Mouse (Mus musculus) MEL (cell line): ENCODE measurements around the gene Gm13090. TPM values are rescaled to one million over a fixed set of nuclear protein-coding genes. Genes with fewer than 3 reads are reported as not detected.

Source experiments
- DNase-seq: peaks from one replicate; pipeline ENCODE4 v3.0.0; 2011; ENCODE audit warnings: low read depth, low spot score
- H3K27ac ChIP-seq: 2 replicates; pipeline ENCODE4 v1.5.1; 2012; ENCODE audit warnings: low read depth, mild to moderate bottlenecking, control low read depth, low read length, moderate library complexity; ENCODE audit not compliant: control insufficient read depth
- H3K27me3 ChIP-seq, 2 experiments: fragments of 150-350 bp in 1 of 2; sonication (generic) in 1 of 2; 2 replicates each; pipeline ENCODE4 v1.6.1; 2012; ENCODE audit warnings: low read length in 2 of 2, mild to moderate bottlenecking in 2 of 2, improper control_type of control experiment in 1 of 2, moderate library complexity in 1 of 2; ENCODE audit not compliant: insufficient read depth in 2 of 2, control insufficient read depth in 1 of 2
- H3K36me3 ChIP-seq, 2 experiments: 2 replicates each; pipeline ENCODE4 v1.6.1; 2012 to 2014; ENCODE audit warnings: low read length in 2 of 2, improper control_type of control experiment in 1 of 2, inconsistent platforms in 1 of 2, mild to moderate bottlenecking in 1 of 2; ENCODE audit not compliant: insufficient read depth in 2 of 2, control insufficient read depth in 1 of 2
- H3K4me1 ChIP-seq, 2 experiments: fragments of 150-350 bp in 1 of 2; sonication (generic) in 1 of 2; 2 replicates each; pipeline ENCODE4 v1.6.1; 2012; ENCODE audit warnings: low read length in 2 of 2, improper control_type of control experiment in 1 of 2, mild to moderate bottlenecking in 1 of 2; ENCODE audit not compliant: insufficient read depth in 2 of 2, control insufficient read depth in 1 of 2
- H3K4me3 ChIP-seq, 2 experiments: fragments of 150-350 bp in 1 of 2; sonication (generic) in 1 of 2; 2 replicates each; pipeline ENCODE4 v1.5.1; 2012; ENCODE audit warnings: low read depth in 2 of 2, low read length in 2 of 2, mild to moderate bottlenecking in 2 of 2, moderate library complexity in 2 of 2, control low read depth in 1 of 2, improper control_type of control experiment in 1 of 2; ENCODE audit not compliant: control insufficient read depth in 1 of 2, insufficient read depth in 1 of 2
- H3K79me2 ChIP-seq: 2 replicates; pipeline ENCODE4 v1.6.1; 2012; ENCODE audit warnings: mild to moderate bottlenecking, low read length, moderate library complexity; ENCODE audit not compliant: control insufficient read depth, poor library complexity, insufficient read depth
- H3K9ac ChIP-seq: 2 replicates; pipeline ENCODE4 v1.6.1; 2012; ENCODE audit warnings: low read depth, mild to moderate bottlenecking, control low read depth, low read length, moderate library complexity; ENCODE audit not compliant: control insufficient read depth, poor library complexity, severe bottlenecking
- H3K9me3 ChIP-seq: fragments of 150-350 bp; sonication (generic); replicated peaks from 2 replicates; pipeline ENCODE4 v1.6.1; 2012; ENCODE audit warnings: mild to moderate bottlenecking, low read length, improper control_type of control experiment, moderate library complexity; ENCODE audit not compliant: insufficient read depth
- CHD1 ChIP-seq: IDR thresholded peaks from 2 replicates; pipeline ENCODE4 v1.6.1; 2012; ENCODE audit warnings: low read depth, mild to moderate bottlenecking, inconsistent platforms, low read length, improper control_type of control experiment
- CHD2 ChIP-seq: IDR thresholded peaks from 2 replicates; pipeline ENCODE4 v1.6.1; 2011; ENCODE audit warnings: low read length, improper control_type of control experiment
- E2F4 ChIP-seq: IDR thresholded peaks from 2 replicates; pipeline ENCODE4 v1.6.1; 2011; ENCODE audit warnings: low read depth, low read length, improper control_type of control experiment, borderline replicate concordance
- ELF1 ChIP-seq: IDR thresholded peaks from 2 replicates; pipeline ENCODE4 v1.6.1; 2014; ENCODE audit warnings: low read depth, mild to moderate bottlenecking, inconsistent platforms, low read length, improper control_type of control experiment, moderate library complexity
- ETS1 ChIP-seq: IDR thresholded peaks from 2 replicates; pipeline ENCODE4 v1.6.1; 2012; ENCODE audit warnings: low read depth, mild to moderate bottlenecking, inconsistent platforms, low read length, improper control_type of control experiment, moderate library complexity
- GATA1 ChIP-seq: IDR thresholded peaks from 2 replicates; pipeline ENCODE4 v1.6.1; 2011; ENCODE audit warnings: low read depth, low read length, improper control_type of control experiment
- JUND ChIP-seq: IDR thresholded peaks from 2 replicates; pipeline ENCODE4 v1.6.1; 2011; ENCODE audit warnings: low read depth, mild to moderate bottlenecking, improper control_type of control experiment, low read length
- KAT2A ChIP-seq: conservative IDR thresholded peaks from 2 replicates; pipeline ENCODE4 v1.6.1; 2012; ENCODE audit warnings: low read depth, low read length, improper control_type of control experiment, inconsistent platforms
- MAFK ChIP-seq: IDR thresholded peaks from 2 replicates; pipeline ENCODE4 v1.6.1; 2011; ENCODE audit warnings: low read depth, mild to moderate bottlenecking, low read length, improper control_type of control experiment, borderline replicate concordance
- MEF2A ChIP-seq: IDR thresholded peaks from 2 replicates; pipeline ENCODE4 v1.6.1; 2014; ENCODE audit warnings: low read depth, mild to moderate bottlenecking, inconsistent platforms, low read length, improper control_type of control experiment; ENCODE audit not compliant: poor library complexity, insufficient replicate concordance, severe bottlenecking; ENCODE audit errors: extremely low read depth
- MYB ChIP-seq: IDR thresholded peaks from 2 replicates; pipeline ENCODE4 v1.6.1; 2011; ENCODE audit warnings: mild to moderate bottlenecking, low read depth, low read length, improper control_type of control experiment
- NELFE ChIP-seq: IDR thresholded peaks from 2 replicates; pipeline ENCODE4 v1.6.1; 2011; ENCODE audit warnings: low read depth, low read length, improper control_type of control experiment
- NRF1 ChIP-seq: IDR thresholded peaks from 2 replicates; pipeline ENCODE4 v1.6.1; 2014; ENCODE audit warnings: low read depth, mild to moderate bottlenecking, inconsistent platforms, low read length, improper control_type of control experiment, moderate library complexity; ENCODE audit not compliant: poor library complexity, insufficient read depth, severe bottlenecking
- RAD21 ChIP-seq: IDR thresholded peaks from 2 replicates; pipeline ENCODE4 v1.6.1; 2011; ENCODE audit warnings: mild to moderate bottlenecking, low read depth, low read length, improper control_type of control experiment
- SMC3 ChIP-seq: IDR thresholded peaks from 2 replicates; pipeline ENCODE4 v1.6.1; 2011; ENCODE audit warnings: low read depth, low read length, improper control_type of control experiment
- TBP ChIP-seq: IDR thresholded peaks from 2 replicates; pipeline ENCODE4 v1.8.0; 2011; ENCODE audit warnings: low read depth, low read length, improper control_type of control experiment
- TCF12 ChIP-seq: IDR thresholded peaks from 2 replicates; pipeline ENCODE4 v1.6.1; 2014; ENCODE audit warnings: low read depth, mild to moderate bottlenecking, inconsistent platforms, low read length, improper control_type of control experiment, moderate library complexity
- USF1 ChIP-seq: IDR thresholded peaks from 2 replicates; pipeline ENCODE4 v1.6.1; 2014; ENCODE audit warnings: low read depth, mild to moderate bottlenecking, inconsistent platforms, low read length, improper control_type of control experiment, moderate library complexity
- ZKSCAN1 ChIP-seq: IDR thresholded peaks from 2 replicates; pipeline ENCODE4 v1.6.1; 2012; ENCODE audit warnings: low read depth, mild to moderate bottlenecking, inconsistent platforms, low read length, improper control_type of control experiment, moderate library complexity
- ZMIZ1 ChIP-seq: IDR thresholded peaks from 2 replicates; pipeline ENCODE4 v1.6.1; 2012; ENCODE audit warnings: low read depth, mild to moderate bottlenecking, inconsistent platforms, low read length, improper control_type of control experiment, moderate library complexity
- ZNF384 ChIP-seq: IDR thresholded peaks from 2 replicates; pipeline ENCODE4 v1.6.1; 2012; ENCODE audit warnings: low read depth, mild to moderate bottlenecking, inconsistent platforms, low read length, improper control_type of control experiment
- polyA plus RNA-seq, 2 experiments: library from polyadenylated mRNA; stranded (reverse) in 1 of 2; unstranded in 1 of 2; fragments of >175 nt in 1 of 2; fragments of >200 nt in 1 of 2; gene quantifications; 2 replicates each; pipeline versions ENCODE4 v1.2.1 to v1.2.4; 2012; ENCODE audit warnings: low replicate concordance in 2 of 2, low read depth in 1 of 2; ENCODE audit not compliant: insufficient read length in 2 of 2, insufficient read depth in 1 of 2, missing spikeins in 1 of 2
- total RNA-seq: library from RNA; depleted of rRNA; stranded (reverse); fragments of 300-350 nt; gene quantifications from 2 replicates; pipeline ENCODE4 v1.2.3, GENCODE M21; 2012

Gm13090 gene
- total and polyA plus RNA-seq, 3 experiments: not detected

GRCm38 (mm10) chr4:151083027-151083426 is 6.3 kb upstream of the Gm13090 start:
- H3K27me3 ChIP-seq: no peaks in the 10 kb centered on the region
- no peak overlapping the region for H3K9ac ChIP-seq
- H3K4me1 ChIP-seq: no peaks in the 10 kb centered on the region
- no peak overlapping the region for H3K4me3 ChIP-seq
- H3K36me3 ChIP-seq: no peaks in the 10 kb centered on the region
- H3K27ac ChIP-seq: no peak overlapping the region
- H3K9me3 ChIP-seq: no peaks in the 10 kb centered on the region
- no peak for DNase-seq
- no peaks in the 10 kb centered on the region for H3K79me2 ChIP-seq
- TF ChIP-seq NELFE (no peak), MAFK (no peak), GATA1 (no peak), E2F4 (no peak), JUND (no peak), USF1 (no peak)

GRCm38 (mm10) chr4:151087358-151087757 is 2.0 kb upstream of the Gm13090 start:
- H3K4me1 ChIP-seq: no peaks in the 10 kb centered on the region
- H3K9me3 ChIP-seq: no peaks in the 10 kb centered on the region
- H3K79me2 ChIP-seq: no peaks in the 10 kb centered on the region
- H3K27me3 ChIP-seq: no peaks in the 10 kb centered on the region
- no peaks in the 10 kb centered on the region for H3K36me3 ChIP-seq
- no peak overlapping the region for H3K4me3 ChIP-seq
- DNase-seq: no peak
- no peak overlapping the region for H3K27ac ChIP-seq
- no peak for TF ChIP-seq RAD21
- TF ChIP-seq NELFE: no peak
- TF ChIP-seq KAT2A: no peak
- TF ChIP-seq NRF1: no peak
- TF ChIP-seq MEF2A: no peak
- TF ChIP-seq ZNF384: no peak
- TF ChIP-seq SMC3: no peak
- no peak for TF ChIP-seq MYB
- no peak for TF ChIP-seq USF1
- no peak for TF ChIP-seq ZMIZ1
- no peak for TF ChIP-seq ETS1
- TF ChIP-seq, all 39 proteins: peak for 0
- no peak overlapping the region for H3K9ac ChIP-seq

GRCm38 (mm10) chr4:151088819-151089218 is 551 bp upstream of the Gm13090 start:
- DNase-seq: no peak
- no peak overlapping the region for H3K4me3 ChIP-seq
- H3K27ac ChIP-seq: no peak overlapping the region
- no peaks in the 10 kb centered on the region for H3K4me1 ChIP-seq
- H3K9ac ChIP-seq: no peak overlapping the region
- H3K36me3 ChIP-seq: no peaks in the 10 kb centered on the region
- no peaks in the 10 kb centered on the region for H3K27me3 ChIP-seq
- no peaks in the 10 kb centered on the region for H3K79me2 ChIP-seq
- no peak for TF ChIP-seq ZNF384
- no peak for TF ChIP-seq SMC3
- no peak for TF ChIP-seq ELF1
- TF ChIP-seq E2F4: no peak
- no peak for TF ChIP-seq TCF12
- no peak for TF ChIP-seq ZKSCAN1
- no peak for TF ChIP-seq CHD2
- TF ChIP-seq CHD1: no peak
- TF ChIP-seq TBP: no peak
- H3K9me3 ChIP-seq: no peaks in the 10 kb centered on the region
